Mouse (Mus musculus): ENCODE measurements around the gene Ece1.
"Not testable (repeated sequence)": the region's sequence is repeated elsewhere in the genome, so short reads cannot be mapped to it uniquely, and the experiment has no call there.

Gene Ece1

GRCm38 (mm10) chr4:137974856-137975432, 112.9 kb downstream of the Ece1 start:
- in situ Hi-C loops (cut with MseI, MboI) = not testable (repeated sequence)

DNA sequence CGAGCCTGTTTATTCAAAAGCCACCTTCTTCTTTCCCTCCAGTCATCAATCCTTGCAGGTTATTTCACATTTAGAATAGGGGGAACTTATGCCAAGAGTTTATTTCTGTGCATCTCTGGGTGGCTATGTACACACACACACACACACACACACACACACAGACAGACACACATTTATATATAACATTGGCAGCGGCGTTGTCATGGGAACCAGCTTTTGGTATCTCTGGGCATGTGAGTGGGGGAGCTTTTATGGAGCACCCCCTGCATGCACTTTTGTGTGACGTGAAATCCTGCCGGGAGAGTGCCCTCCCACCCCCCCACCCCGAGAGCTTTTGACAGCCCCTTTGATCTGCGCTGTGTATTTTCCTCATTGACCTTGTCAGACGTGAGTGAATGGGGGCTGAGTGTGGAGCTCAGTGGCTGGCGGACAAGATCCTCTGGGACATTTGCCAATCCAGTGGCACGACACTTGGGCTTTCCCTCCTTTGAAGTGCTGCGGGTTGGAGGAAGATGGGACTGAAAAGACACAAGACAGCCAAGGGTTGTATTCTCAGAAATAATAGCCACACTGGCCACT, 117.1 kb downstream of the Ece1 start:
- in situ Hi-C loops (cut with MseI, MboI) = not testable (repeated sequence)

DNA sequence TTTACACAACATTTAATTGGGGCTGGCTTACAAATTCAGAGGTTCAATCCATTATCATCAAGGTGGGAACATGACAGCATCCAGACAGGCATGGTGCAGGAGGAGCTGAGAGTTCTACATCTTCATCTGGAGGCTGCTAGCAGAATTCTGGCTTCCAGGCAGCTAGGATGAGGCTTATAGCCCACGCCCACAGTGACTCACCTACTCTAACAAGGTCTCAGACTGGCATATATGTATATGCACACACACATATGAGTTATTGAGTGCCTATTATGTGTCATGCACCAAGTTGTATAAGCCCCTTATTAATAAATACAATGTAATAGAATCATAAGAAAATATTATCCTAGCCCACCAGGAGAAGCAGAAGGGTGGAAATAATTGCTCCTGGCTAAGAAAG, 120.8 kb downstream of the Ece1 start:
- in situ Hi-C loops (cut with MseI, MboI) = no loop called here

- in situ Hi-C loops (cut with MseI, MboI) = no loop called here
Measured at GRCm38 (mm10) chr4:137984212-137984611, 122.2 kb downstream of the Ece1 start.

GRCm38 (mm10) chr4:137984746-137985145, 122.7 kb downstream of the Ece1 start:
- in situ Hi-C loops (cut with MseI, MboI) = no loop called here

- in situ Hi-C loops (cut with MseI, MboI) = no loop called here
Measured at GRCm38 (mm10) chr4:137989426-137989825, 127.4 kb downstream of the Ece1 start.

DNA sequence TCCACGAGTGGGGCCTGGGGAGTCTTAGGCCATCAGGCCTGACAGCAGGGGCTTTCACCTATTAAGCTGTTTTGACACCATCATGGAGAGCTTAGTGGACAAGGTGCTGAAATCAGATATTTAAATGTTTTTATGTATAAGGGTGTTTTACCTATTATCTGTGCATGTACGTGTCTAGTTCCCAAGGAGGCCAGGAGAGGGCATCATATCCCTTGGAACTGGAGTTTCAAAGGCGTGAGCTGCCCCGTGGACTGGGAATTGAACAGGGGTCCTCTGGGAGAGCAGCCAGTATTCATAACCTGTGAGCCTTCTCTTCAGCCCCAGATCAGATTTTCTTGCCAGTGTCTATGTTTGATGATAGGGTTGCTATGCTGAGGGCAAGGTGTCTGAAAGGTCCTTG, 128.4 kb downstream of the Ece1 start:
- in situ Hi-C loops (cut with MseI, MboI) = no loop called here

- in situ Hi-C loops (cut with MseI, MboI) = no loop called here
Measured at GRCm38 (mm10) chr4:137991240-137991639, 129.2 kb downstream of the Ece1 start.

GRCm38 (mm10) chr4:137992890-137993289, 130.9 kb downstream of the Ece1 start, which contains the start of gene Eif4g3:
Gene Eif4g3, plus strand, starts transcription at chr4:137993022.
- in situ Hi-C loops (cut with MseI, MboI) = no loop called here

- in situ Hi-C loops (cut with MseI, MboI) = no loop called here
Measured at GRCm38 (mm10) chr4:137993291-137993758, 131.3 kb downstream of the Ece1 start.

- in situ Hi-C loops (cut with MseI, MboI) = no loop called here
Measured at GRCm38 (mm10) chr4:137993821-137994561, 132.0 kb downstream of the Ece1 start.

DNA sequence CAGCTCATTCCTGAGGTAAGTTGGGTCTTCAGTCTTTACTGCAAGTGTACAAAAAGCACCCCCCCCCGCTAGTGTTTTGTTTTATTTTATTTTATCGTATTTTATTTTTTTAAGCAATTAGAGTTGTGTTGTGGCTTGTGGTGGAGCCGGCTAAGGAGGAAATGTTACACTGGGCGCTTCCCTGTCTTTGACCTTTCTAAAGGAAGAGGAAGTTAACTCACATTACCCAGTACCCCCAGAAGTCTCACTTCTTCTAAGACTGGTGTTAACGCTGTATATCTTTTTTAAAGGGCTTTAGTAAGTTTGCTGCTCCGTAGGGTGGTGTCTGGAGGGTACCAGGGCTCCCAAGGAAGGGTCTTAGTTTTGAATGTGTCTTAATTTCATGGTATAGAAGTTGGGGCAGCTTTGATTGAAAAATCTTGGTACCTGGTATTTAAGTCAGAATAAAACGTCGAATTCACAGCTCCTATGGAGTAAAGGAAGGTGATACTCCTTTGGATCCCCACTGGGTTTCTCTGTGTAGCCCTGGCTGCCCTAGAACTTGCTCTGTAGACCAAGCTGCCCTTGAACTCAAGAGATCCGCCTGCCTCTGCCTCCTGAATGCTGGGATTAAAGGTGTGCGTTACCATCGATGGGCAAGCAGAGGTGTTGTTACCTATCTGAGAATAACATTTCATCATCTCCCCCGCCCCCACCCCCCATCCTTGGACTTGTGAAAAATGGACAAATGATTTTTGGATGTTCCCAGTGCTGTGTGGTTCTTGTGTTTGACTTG, 132.7 kb downstream of the Ece1 start:
- in situ Hi-C loops (cut with MseI, MboI) = no loop called here

DNA sequence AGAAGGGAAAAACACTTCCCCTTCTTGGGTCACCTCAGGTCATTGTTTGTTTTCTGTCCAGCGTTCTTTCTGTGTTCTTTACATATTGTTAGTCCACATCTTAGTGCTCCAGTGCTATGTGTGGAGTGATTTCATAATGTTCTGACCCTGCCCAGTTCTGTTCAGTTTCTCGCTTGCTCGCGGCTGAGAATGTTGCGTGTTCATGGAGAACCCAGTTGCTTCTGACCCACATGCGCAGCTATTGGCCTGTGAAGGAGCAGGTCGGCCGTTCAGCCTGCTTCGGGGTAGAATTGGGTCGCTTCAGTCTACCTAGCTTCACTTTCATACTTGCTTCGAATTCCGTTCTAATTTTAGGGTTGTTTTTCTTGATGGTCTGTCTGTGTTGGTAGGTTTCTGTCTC, 133.4 kb downstream of the Ece1 start:
- in situ Hi-C loops (cut with MseI, MboI) = no loop called here

DNA sequence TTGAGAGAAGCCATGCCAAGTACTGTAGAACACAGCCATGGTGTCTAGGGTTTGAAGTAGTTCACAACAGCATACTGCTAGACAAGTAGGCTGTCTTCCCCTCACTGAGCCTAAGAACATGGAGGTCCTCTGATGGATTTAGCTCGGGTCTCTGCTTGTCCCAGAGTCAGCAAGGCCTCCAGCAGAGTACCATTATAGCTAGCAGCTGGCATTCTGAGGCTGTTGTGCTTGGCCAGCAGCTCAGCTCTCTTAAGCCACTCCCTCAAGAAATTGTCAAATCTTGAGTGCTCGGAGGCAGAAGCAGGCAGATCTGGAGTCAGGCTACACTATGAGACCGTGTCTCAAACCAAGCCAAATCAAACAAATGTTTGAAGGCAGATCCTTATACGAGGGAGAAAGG, 136.2 kb downstream of the Ece1 start:
- in situ Hi-C loops (cut with MseI, MboI) = no loop called here

DNA sequence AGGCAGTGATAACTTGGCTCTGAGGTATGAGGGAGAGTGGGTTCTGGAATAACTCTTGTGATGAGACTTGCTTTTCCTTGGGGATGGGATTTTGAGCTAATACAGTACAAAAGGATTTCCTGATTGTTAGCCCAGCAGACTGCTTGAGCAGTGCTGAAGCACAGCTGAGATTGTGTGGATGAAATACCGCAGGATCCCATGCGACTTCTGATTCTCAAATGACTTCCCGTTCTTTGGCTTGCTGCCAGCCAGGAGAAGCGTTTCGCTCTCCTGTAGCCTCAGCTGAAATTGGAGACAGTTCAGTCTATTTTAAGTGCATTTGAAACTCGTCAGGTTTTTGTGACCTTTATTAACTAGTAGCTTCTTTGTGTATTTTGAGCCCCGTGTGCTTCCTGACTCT, 138.6 kb downstream of the Ece1 start:
- in situ Hi-C loops (cut with MseI, MboI) = no loop called here

DNA sequence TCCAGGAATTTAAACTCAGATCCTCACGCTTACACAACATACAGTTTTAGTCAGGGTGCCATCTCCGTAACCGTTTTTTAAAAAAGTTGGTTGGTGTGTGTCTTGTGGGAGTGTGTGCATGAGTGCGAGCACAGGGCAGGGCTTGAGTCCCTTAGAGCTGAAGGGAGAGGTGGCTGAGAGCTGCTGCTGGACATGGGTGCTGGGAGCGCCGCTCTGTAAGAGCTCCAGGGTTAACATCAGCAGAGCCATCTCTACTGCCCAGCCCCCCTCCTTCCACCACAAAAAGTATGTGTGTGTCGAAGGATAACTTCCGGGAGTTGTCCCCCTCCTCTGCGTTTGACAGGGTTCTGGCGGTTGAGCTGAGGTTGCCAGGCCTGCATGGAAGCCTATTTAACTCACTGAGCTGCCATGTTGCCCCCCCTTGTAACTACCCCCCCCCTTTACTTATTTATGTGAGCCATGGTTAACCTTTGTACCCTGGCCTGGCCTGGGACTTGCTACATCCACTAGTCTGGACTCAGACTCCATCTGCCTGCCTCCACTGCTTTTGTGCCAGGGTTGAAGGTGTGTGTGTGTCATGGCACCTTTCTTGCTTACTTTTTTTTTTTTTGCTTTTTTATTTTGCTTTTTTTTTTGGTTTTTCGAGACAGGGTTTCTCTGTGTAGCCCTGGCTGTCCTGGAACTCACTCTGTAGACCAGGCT, 142.0 kb downstream of the Ece1 start:
- in situ Hi-C loops (cut with MseI, MboI) = no loop called here

- in situ Hi-C loops (cut with MseI, MboI) = no loop called here
Measured at GRCm38 (mm10) chr4:138005781-138006180, 143.7 kb downstream of the Ece1 start.

- in situ Hi-C loops (cut with MseI, MboI) = no loop called here
Measured at GRCm38 (mm10) chr4:138006951-138007613, 145.0 kb downstream of the Ece1 start.

- in situ Hi-C loops (cut with MseI, MboI) = no loop called here
Measured at GRCm38 (mm10) chr4:138008646-138009045, 146.6 kb downstream of the Ece1 start.

DNA sequence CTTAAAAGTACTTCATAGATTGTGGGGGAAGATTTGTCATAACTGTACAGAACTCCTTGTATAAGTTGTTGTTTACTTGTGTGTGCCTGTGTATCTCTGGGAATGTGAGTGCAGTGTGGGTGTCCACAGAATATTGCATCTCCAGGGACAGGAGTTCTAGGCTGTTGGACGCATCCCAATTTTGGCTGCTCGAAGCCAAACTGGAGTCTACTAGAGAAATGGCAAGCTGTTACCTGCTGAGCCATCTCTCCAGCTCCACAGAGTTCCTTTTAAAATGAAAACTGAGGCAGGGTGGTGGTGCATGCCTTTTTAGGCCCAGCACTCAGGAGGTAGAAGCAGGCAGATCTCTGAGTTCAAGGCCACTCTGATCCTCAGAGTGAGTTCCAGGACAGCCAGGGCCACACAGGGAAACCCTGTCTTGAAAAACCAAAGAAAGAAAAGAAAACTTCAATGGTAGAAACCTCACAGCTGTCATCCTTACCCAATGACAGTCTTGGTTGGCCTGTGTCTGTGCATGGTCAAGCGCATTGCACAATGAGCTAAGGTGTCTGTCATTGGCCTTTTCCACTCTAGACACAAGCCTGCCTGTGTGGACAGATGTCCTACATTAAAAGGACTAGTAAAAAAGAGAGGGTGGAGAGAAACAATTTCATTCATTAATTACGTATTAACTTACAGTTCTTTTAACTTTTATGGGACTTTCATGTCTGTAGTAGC, 147.9 kb downstream of the Ece1 start:
- in situ Hi-C loops (cut with MseI, MboI) = no loop called here
